Mouse (Mus musculus) intestine, postnatal 0 days (tissue): ENCODE results near the gene Otop2. TPM values are rescaled to one million over a fixed set of nuclear protein-coding genes. Genes with fewer than 3 reads are reported as not detected.

Experiments
- ATAC-seq: fragments of 200-750 bp; cut with Nextera tagmentation; 2 replicates; pipeline ENCODE4 v1.8.0; 2017; ENCODE audit warnings: mild to moderate bottlenecking, moderate TSS enrichment, moderate library complexity
- H3K27ac ChIP-seq: fragments of 300-500 bp; sonication (generic); 2 replicates; pipeline ENCODE4 v1.5.1; 2014; ENCODE audit warnings: mild to moderate bottlenecking, low read depth, low read length, moderate library complexity
- H3K27me3 ChIP-seq: fragments of 300-500 bp; sonication (generic); replicated peaks from 2 replicates; pipeline ENCODE4 v1.6.1; 2014; ENCODE audit warnings: low read length, mixed read lengths; ENCODE audit not compliant: control insufficient read depth, insufficient read depth
- H3K36me3 ChIP-seq: fragments of 300-500 bp; sonication (generic); 2 replicates; pipeline ENCODE4 v1.6.1; 2014; ENCODE audit warnings: mild to moderate bottlenecking, moderate library complexity; ENCODE audit not compliant: control insufficient read depth, insufficient read depth
- H3K4me1 ChIP-seq: fragments of 300-500 bp; sonication (generic); replicated peaks from 2 replicates; pipeline ENCODE4 v1.6.1; 2014; ENCODE audit warnings: antibody characterized with exemption, low read length, mixed read lengths; ENCODE audit not compliant: control insufficient read depth, insufficient read depth
- H3K4me2 ChIP-seq: fragments of 300-500 bp; sonication (generic); replicated peaks from 2 replicates; pipeline ENCODE4 v1.6.1; 2014; ENCODE audit warnings: low read depth, mild to moderate bottlenecking, moderate library complexity
- H3K4me3 ChIP-seq: fragments of 300-500 bp; sonication (generic); 2 replicates; pipeline ENCODE4 v1.5.1; 2014; ENCODE audit warnings: low read depth, low read length
- H3K9ac ChIP-seq: fragments of 300-500 bp; sonication (generic); 2 replicates; pipeline ENCODE4 v1.6.1; 2014; ENCODE audit warnings: mild to moderate bottlenecking, low read depth, low read length
- H3K9me3 ChIP-seq: fragments of 300-500 bp; sonication (generic); 2 replicates; pipeline ENCODE4 v1.6.1; 2016; ENCODE audit warnings: mixed run types; ENCODE audit not compliant: control insufficient read depth
- CTCF ChIP-seq: sonication (generic); IDR thresholded peaks from 2 replicates; pipeline ENCODE4 v1.5.1; 2016; ENCODE audit warnings: low read depth, mild to moderate bottlenecking, control low read depth, antibody characterized with exemption, moderate library complexity
- WGBS: fragments of 180-500 bp; shearing (Covaris S2); extraction: QIAGEN DNeasy Blood & Tissue Kit; methylation state at CpG from one replicate; pipeline ENCODE4 v1.1.7; 2014; 5-methylcytosine and 5-hydroxymethylcytosine counted together
- polyA plus RNA-seq: library from polyadenylated mRNA; unstranded; fragments of >200 nt; fragmentation: Nextera tagmentation; extraction: Ambion mirVana; gene quantifications from 2 replicates; pipeline ENCODE4 v1.2.1, GENCODE M21; 2015

Otop2 gene
- polyA plus RNA-seq, 1 experiment from 2014 or later: 0.05 TPM

GRCm38 (mm10) chr11:115286201-115286993, 20.6 kb upstream of the Otop2 start:
- H3K27ac ChIP-seq: no peak overlapping the region
- TF ChIP-seq CTCF: no peak
- no peak overlapping the region for H3K4me2 ChIP-seq

GRCm38 (mm10) chr11:115287386-115287785, 19.6 kb upstream of the Otop2 start:
- no peak overlapping the region for H3K4me2 ChIP-seq
- no peaks in the 10 kb centered on the region for H3K27me3 ChIP-seq
- 79% methylated on average over 5 of the region's 5 CpGs for whole genome bisulfite sequencing
- H3K27ac ChIP-seq: no peak overlapping the region
- no peak for TF ChIP-seq CTCF
- no peaks in the 10 kb centered on the region for H3K4me1 ChIP-seq
- no peaks in the 10 kb centered on the region; the same call in 1 of the 2 replicates for H3K36me3 ChIP-seq
- H3K9me3 ChIP-seq: no peaks in the 10 kb centered on the region
- no peak for ATAC-seq
- H3K4me3 ChIP-seq: no peak overlapping the region
- no peak overlapping the region for H3K9ac ChIP-seq

More at GRCm38 (mm10) chr11:115286201-115286993, 20.6 kb upstream of the Otop2 start:
- no peaks in the 10 kb centered on the region for H3K4me1 ChIP-seq
- no peaks in the 10 kb centered on the region for H3K9me3 ChIP-seq
- ATAC-seq: no peak
- no peak overlapping the region for H3K4me3 ChIP-seq
- no peaks in the 10 kb centered on the region for H3K27me3 ChIP-seq
- no peak overlapping the region for H3K9ac ChIP-seq
- H3K36me3 ChIP-seq: no peaks in the 10 kb centered on the region; the same call in 1 of the 2 replicates
- WGBS: 76% methylated on average over 19 of the region's 19 CpGs

GRCm38 (mm10) chr11:115288305-115288704, 18.7 kb upstream of the Otop2 start:
- Histone ChIP-seq H3K4me3 (no peak overlapping the region), H3K27ac (no peak overlapping the region), H3K4me2 (no peak overlapping the region), H3K4me1 (0 out of 2 replicates have a peak, but pooled peaks cover 3% of the 10 kb centered on the region), H3K9ac (no peak overlapping the region), H3K9me3 (no peaks in the 10 kb centered on the region), H3K36me3 (no peaks in the 10 kb centered on the region; the same call in 1 of the 2 replicates), H3K27me3 (no peaks in the 10 kb centered on the region)
- ATAC-seq: no peak
- WGBS: 79% methylated on average over 2 of the region's 2 CpGs
- no peak for TF ChIP-seq CTCF

DNA sequence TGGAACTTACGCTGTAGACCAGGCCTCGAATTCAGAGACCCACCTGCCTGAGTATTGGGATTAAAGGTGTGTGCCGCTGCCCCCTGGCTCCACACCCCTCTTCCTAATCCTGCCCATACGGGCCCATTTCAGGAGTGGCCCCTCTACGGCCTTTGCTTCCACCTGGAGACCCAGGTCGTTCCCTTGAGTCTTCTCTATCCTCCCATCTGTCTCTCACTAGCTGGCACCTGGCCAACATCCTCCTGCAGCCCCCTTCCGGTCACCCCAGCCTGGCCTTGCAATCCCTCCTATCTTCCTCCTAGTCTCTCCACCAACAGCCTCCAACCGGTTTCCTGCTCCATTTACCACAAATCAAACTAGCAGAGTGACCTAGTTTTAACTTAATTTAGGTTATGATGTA, 17.1 kb upstream of the Otop2 start:
- no peaks in the 10 kb centered on the region for H3K9me3 ChIP-seq
- no peak overlapping the region for H3K27ac ChIP-seq
- no peaks in the 10 kb centered on the region for H3K27me3 ChIP-seq
- no peak overlapping the region for H3K4me2 ChIP-seq
- WGBS: 68% methylated on average over 8 of the region's 8 CpGs
- no peak overlapping the region for H3K9ac ChIP-seq
- TF ChIP-seq CTCF: no peak
- no peak overlapping the region for H3K4me3 ChIP-seq
- H3K36me3 ChIP-seq: no peaks in the 10 kb centered on the region
- 0 out of 2 replicates have a peak, but pooled peaks cover 3% of the 10 kb centered on the region for H3K4me1 ChIP-seq
- no peak for ATAC-seq

DNA sequence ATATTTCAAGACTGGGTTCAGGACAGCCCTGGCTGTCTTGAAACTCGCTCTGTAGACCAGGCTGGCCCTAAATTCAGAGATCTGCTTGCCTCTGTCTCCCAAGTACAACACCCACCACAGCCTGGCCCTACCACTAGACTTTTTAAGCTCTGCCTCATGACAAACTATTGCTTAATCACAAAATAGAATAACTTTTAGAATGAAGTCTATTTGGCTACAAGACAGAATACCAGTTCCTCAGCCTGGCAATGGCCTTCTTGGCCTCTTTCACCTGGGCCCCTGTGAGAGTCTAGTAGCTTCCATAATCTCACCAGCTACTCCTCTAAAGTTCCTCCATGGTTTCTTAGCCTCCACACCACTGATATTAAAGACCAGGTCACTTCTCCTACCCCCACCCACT, 16.6 kb upstream of the Otop2 start:
- TF ChIP-seq CTCF: no peak
- no peaks in the 10 kb centered on the region for H3K9me3 ChIP-seq
- no peak overlapping the region for H3K4me2 ChIP-seq
- H3K9ac ChIP-seq: no peak overlapping the region
- H3K27me3 ChIP-seq: no peaks in the 10 kb centered on the region
- no peak for ATAC-seq
- no peaks in the 10 kb centered on the region for H3K36me3 ChIP-seq
- no peak overlapping the region for H3K4me3 ChIP-seq
- H3K4me1 ChIP-seq: 0 out of 2 replicates have a peak, but pooled peaks cover 3% of the 10 kb centered on the region
- 90% methylated on average over 1 of the region's 1 CpGs for WGBS
- no peak overlapping the region for H3K27ac ChIP-seq

DNA sequence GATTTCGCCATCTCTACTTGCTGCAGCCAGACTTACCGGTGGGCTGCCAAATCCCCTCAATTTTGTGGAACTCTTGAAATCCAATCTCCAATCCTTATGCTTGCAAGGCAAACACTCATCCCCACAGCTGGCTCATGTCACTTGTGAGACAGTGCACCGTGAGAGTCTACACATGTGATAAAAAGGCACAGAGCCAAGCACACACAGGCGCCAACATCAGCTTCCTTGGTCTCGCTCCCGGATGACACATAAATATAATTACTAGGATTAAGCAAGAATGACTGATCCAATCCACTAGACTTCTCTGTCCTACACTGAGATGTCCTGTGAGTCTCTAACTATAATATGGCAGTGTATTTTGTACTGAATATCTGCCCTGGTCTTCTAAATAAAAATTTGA, 16.0 kb upstream of the Otop2 start:
- Histone ChIP-seq H3K27ac (no peak overlapping the region), H3K9me3 (no peaks in the 10 kb centered on the region), H3K36me3 (no peaks in the 10 kb centered on the region), H3K27me3 (no peaks in the 10 kb centered on the region), H3K9ac (no peak overlapping the region), H3K4me3 (no peak overlapping the region), H3K4me1 (0 out of 2 replicates have a peak, but pooled peaks cover 3% of the 10 kb centered on the region), H3K4me2 (no peak overlapping the region)
- WGBS: 51% methylated on average over 6 of the region's 6 CpGs
- ATAC-seq: no peak
- no peak for TF ChIP-seq CTCF
